Mouse (Mus musculus) lung, postnatal 0 days (tissue): ENCODE data around the gene Gtf2i. TPM values are rescaled to one million over a fixed set of nuclear protein-coding genes. Genes with fewer than 3 reads are reported as not detected.

ENCODE experiments used
- ATAC-seq: fragments of 200-750 bp; cut with Nextera tagmentation; 2 replicates; pipeline ENCODE4 v1.8.0; 2017; ENCODE audit warnings: moderate library complexity
- DNase-seq: peaks from one replicate; pipeline ENCODE4 v3.0.0-alpha.2; 2016; ENCODE audit warnings: low spot score
- H3K27ac ChIP-seq: fragments of 300-500 bp; sonication (generic); 2 replicates; pipeline ENCODE4 v1.5.1; 2014; ENCODE audit warnings: antibody characterized with exemption, mild to moderate bottlenecking, low read length, mixed read lengths
- H3K27me3 ChIP-seq: fragments of 300-500 bp; sonication (generic); replicated peaks from 2 replicates; pipeline ENCODE4 v1.6.1; 2014; ENCODE audit warnings: low read length, mixed read lengths; ENCODE audit not compliant: insufficient read depth
- H3K36me3 ChIP-seq: fragments of 300-500 bp; sonication (generic); 2 replicates; pipeline ENCODE4 v1.6.1; 2014; ENCODE audit warnings: low read length, mixed read lengths; ENCODE audit not compliant: insufficient read depth
- H3K4me1 ChIP-seq: fragments of 300-500 bp; sonication (generic); 2 replicates; pipeline ENCODE4 v1.6.1; 2014; ENCODE audit warnings: antibody characterized with exemption, low read depth, low read length, mixed read lengths; ENCODE audit not compliant: insufficient read depth
- H3K4me2 ChIP-seq: fragments of 300-500 bp; sonication (generic); replicated peaks from 2 replicates; pipeline ENCODE4 v1.6.1; 2014; ENCODE audit warnings: low read depth, mild to moderate bottlenecking, low read length, moderate library complexity, mixed read lengths
- H3K4me3 ChIP-seq: fragments of 300-500 bp; sonication (generic); 2 replicates; pipeline ENCODE4 v1.5.1; 2014; ENCODE audit warnings: low read depth, low read length
- H3K9ac ChIP-seq: fragments of 300-500 bp; sonication (generic); replicated peaks from 2 replicates; pipeline ENCODE4 v1.6.1; 2014; ENCODE audit warnings: low read depth, mild to moderate bottlenecking
- H3K9me3 ChIP-seq: fragments of 300-500 bp; sonication (generic); 2 replicates; pipeline ENCODE4 v1.6.1; 2016; ENCODE audit warnings: low read length, mixed read lengths
- CTCF ChIP-seq: IDR thresholded peaks from 2 replicates; pipeline ENCODE4 v1.5.1; 2016; ENCODE audit warnings: antibody characterized with exemption, mild to moderate bottlenecking
- EP300 ChIP-seq: IDR thresholded peaks from 2 replicates; pipeline ENCODE4 v1.6.1; 2016; ENCODE audit warnings: antibody characterized with exemption, mild to moderate bottlenecking, control low read depth
- WGBS: fragments of 180-500 bp; shearing (Covaris S2); extraction: QIAGEN DNeasy Blood & Tissue Kit; methylation state at CpG from one replicate; pipeline ENCODE4 v1.1.7; 2014; 5-methylcytosine and 5-hydroxymethylcytosine counted together
- polyA plus RNA-seq: library from polyadenylated mRNA; unstranded; fragments of >200 nt; fragmentation: Nextera tagmentation; extraction: Ambion mirVana; gene quantifications from 2 replicates; pipeline ENCODE4 v1.2.1, GENCODE M21; 2015

The Gtf2i gene
- polyA plus RNA-seq, 1 experiment from 2014 or later: 84.9 TPM

DNA sequence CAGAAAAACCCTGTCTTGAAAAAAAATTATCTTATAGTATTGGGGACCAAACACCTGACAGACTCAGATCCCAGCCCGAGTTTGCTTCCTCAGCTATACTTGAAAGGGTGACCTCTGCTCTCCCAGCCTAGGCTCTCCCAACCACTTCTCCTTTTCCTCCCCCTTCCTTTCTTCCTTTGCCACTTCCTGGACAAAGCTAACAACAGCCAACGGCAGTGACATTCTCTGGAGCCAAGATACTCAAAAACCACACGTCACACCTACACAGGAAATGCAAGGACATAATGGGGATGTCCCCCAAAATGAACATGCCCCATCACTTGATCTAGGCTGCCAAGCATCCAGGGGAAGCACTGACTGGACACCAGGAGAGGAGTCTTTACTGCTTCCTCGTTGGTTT lies 56.2 kb downstream of the Gtf2i start:
- ATAC-seq (peak; percentile 25), DNase-seq (peak; percentile 24)
- Histone ChIP-seq H3K4me2 (no peak overlapping the region), H3K4me3 (no peak overlapping the region), H3K9ac (no peak overlapping the region), H3K27me3 (no peaks in the 10 kb centered on the region), H3K9me3 (no peaks in the 10 kb centered on the region), H3K27ac (peak overlapping the region; percentile 55), H3K4me1 (peaks cover 3% of the 10 kb centered on the region; the same call in 1 of the 2 replicates), H3K36me3 (peaks cover 63% of the 10 kb centered on the region)
- WGBS: 46% methylated on average over 4 of the region's 4 CpGs
- TF ChIP-seq CTCF (no peak), EP300 (no peak)

DNA sequence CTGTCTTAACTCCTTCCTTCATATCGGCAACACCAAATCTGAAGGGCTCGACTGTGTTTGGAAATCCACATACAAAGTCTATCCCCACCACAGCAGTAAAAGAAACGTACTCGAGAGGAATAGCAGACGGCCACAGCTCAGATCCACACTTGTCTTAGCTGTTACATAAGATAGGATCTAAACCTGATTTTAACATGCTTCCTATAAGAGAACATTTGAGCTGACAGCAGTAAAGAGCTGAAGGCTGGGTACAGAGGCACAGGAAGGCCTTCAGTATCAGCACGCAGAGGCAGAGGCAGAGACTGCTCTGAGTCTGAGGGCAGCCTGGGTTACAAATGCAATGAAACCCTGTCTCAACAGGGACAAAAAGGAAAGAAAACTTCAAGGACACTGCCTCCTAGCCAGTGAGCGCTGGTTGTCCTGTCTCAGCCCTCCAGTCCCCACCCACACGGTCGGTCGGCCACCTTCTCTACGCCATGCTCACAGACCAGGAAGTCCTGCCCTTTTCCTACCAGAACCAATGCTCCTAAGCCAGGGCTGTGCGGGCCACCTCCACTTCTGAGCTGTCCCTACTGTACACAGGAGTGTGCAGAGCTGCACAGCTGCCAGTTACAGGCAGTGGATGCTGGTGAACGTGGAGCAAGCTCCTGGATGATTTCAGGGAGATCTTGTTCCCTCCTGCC lies 57.1 kb downstream of the Gtf2i start:
- Histone ChIP-seq H3K4me2 (no peak overlapping the region), H3K9ac (no peak overlapping the region), H3K36me3 (peaks cover 54% of the 10 kb centered on the region), H3K9me3 (no peaks in the 10 kb centered on the region), H3K4me3 (no peak overlapping the region), H3K27ac (no peak overlapping the region), H3K27me3 (no peaks in the 10 kb centered on the region), H3K4me1 (peaks cover 3% of the 10 kb centered on the region; the same call in 1 of the 2 replicates)
- DNase-seq: no peak
- ATAC-seq: no peak
- 84% methylated on average over 13 of the region's 13 CpGs for WGBS
- TF ChIP-seq CTCF (no peak), EP300 (no peak)

DNA sequence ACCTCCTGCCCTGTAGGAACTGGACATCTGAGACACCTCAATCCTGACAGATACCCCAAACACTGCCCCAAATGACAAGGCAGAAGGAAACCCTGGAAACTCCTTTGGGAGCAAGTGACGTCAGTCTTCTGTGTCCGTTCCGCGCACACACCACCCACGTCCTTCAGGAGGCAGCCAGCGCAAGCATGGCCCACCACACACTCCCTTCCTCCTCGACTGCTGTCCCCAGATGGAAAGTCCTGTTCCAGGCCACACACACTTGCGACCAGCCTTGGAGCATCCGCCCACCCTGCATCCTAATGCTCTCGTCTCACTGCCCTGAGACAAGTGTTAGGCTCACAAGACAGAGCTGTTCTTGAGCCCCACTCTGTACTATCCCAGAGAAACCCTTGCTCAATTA lies 59.3 kb downstream of the Gtf2i start:
- Histone ChIP-seq H3K9ac (no peak overlapping the region), H3K4me1 (peaks cover 3% of the 10 kb centered on the region; the same call in 1 of the 2 replicates), H3K9me3 (no peaks in the 10 kb centered on the region), H3K4me3 (no peak overlapping the region), H3K4me2 (no peak overlapping the region), H3K27ac (no peak overlapping the region), H3K36me3 (peaks cover 50% of the 10 kb centered on the region), H3K27me3 (no peaks in the 10 kb centered on the region)
- ATAC-seq (no peak), DNase-seq (no peak)
- WGBS: 86% methylated on average over 10 of the region's 10 CpGs
- no peak for TF ChIP-seq EP300
- no peak for TF ChIP-seq CTCF

DNA sequence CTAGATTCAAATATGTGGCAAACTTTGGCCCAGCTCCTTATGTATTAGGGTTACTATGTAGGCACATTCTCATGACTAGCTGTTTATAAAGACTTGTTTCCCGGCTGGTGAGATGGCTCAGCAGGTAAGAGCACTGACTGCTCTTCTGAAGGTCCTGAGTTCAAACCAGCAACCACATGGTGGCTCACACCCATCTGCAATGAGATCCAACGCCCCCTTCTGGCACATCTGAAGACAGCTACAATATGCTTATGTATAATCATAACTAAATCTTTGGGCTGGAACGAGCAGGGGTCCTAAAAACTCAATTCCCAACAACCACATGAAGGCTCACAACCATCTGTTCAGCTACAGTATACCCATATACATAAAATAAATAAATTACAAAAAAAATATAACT lies 60.8 kb downstream of the Gtf2i start:
- H3K27ac ChIP-seq: no peak overlapping the region
- H3K36me3 ChIP-seq: peaks cover 50% of the 10 kb centered on the region
- H3K9me3 ChIP-seq: no peaks in the 10 kb centered on the region
- TF ChIP-seq EP300: no peak
- TF ChIP-seq CTCF: peak; percentile 54
- DNase-seq (no peak), ATAC-seq (no peak)
- 71% methylated on average over 3 of the region's 3 CpGs for WGBS
- H3K27me3 ChIP-seq: no peaks in the 10 kb centered on the region
- H3K9ac ChIP-seq: no peak overlapping the region
- H3K4me3 ChIP-seq: no peak overlapping the region
- H3K4me1 ChIP-seq: peaks cover 3% of the 10 kb centered on the region; the same call in 1 of the 2 replicates
- no peak overlapping the region for H3K4me2 ChIP-seq

DNA sequence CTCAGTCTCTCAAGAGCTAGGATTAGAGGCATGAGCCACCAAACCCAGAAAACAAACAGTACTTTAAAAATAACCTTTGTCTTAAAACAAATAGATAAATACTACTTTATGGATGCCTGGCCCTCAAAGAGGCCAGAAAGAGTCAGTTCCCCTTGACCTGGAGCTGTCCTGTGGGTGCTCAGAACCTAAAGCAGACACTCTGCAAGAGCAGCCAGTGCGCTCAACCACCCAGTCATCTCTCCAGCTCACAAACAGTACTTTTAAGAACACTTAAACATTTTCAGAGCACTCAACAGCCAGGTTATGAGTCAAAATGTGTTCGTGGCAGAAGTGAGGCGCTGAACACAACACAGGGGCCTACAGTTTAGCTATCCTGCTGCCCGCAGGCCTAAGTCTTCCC lies 63.5 kb downstream of the Gtf2i start:
- H3K9me3 ChIP-seq: no peaks in the 10 kb centered on the region
- peak; percentile 61 for DNase-seq
- no peaks in the 10 kb centered on the region for H3K27me3 ChIP-seq
- TF ChIP-seq EP300 (peak; percentile 52), CTCF (no peak)
- no peak overlapping the region for H3K4me3 ChIP-seq
- no peak overlapping the region for H3K9ac ChIP-seq
- H3K4me2 ChIP-seq: no peak overlapping the region
- peaks cover 65% of the 10 kb centered on the region for H3K36me3 ChIP-seq
- ATAC-seq: peak; percentile 67
- 69% methylated on average over 4 of the region's 4 CpGs for WGBS
- no peaks in the 10 kb centered on the region for H3K4me1 ChIP-seq
- H3K27ac ChIP-seq: peak overlapping the region; percentile 57

DNA sequence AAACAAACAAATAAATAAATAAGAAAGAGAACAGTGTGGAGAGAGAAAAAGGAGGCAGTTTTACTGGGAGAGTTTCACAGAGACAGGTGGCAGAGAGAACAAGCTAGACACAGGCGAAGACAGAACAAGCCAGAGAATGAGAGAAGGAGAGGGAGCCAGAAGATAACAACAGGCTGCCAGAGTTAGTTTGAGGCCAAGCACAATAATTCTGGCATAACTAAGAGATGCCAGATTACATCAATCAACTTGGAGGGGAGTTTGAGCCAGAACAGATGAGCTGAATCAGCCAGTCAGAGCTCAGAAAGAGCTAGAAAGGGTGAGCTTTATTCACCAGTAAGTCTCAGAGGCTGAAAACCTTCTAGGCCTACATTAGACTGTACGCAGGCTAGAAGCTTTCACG lies 64.0 kb downstream of the Gtf2i start:
- ATAC-seq: no peak
- no peak overlapping the region for H3K4me3 ChIP-seq
- no peak for TF ChIP-seq CTCF
- TF ChIP-seq EP300: no peak
- H3K9me3 ChIP-seq: no peaks in the 10 kb centered on the region
- no peak overlapping the region for H3K4me2 ChIP-seq
- no peaks in the 10 kb centered on the region for H3K27me3 ChIP-seq
- DNase-seq: no peak
- no peak overlapping the region for H3K9ac ChIP-seq
- peaks cover 61% of the 10 kb centered on the region for H3K36me3 ChIP-seq
- WGBS: 88% methylated on average over 3 of the region's 3 CpGs
- H3K4me1 ChIP-seq: no peaks in the 10 kb centered on the region
- peak overlapping the region; percentile 57; the same call in 1 of the 2 replicates for H3K27ac ChIP-seq
